Mouse (Mus musculus): ENCODE data around the gene Ptprd. TPM values are rescaled to one million over a fixed set of nuclear protein-coding genes. Genes with fewer than 3 reads are reported as not detected.

Gene Ptprd
- polyA plus RNA-seq, 1 experiment: 1.2 TPM

DNA sequence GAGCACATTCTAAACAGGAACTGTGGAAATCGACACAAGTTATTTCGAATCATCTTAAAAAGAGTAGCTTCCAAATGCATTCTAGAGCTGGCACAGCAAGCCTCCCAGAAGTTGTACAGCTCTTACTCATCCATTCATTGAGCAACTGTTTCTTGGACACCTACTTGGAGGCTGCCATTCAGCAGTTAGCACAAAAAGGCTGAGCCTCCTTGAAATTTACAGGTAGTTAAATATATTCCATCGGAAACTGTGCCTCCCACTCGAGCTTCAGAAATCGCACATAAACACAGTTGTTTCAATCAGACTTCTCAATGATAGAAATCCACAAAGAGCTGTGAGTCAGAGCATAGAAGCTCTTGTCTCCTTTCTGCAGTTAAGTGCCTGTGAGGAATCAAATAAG, 1825.9 kb downstream of the Ptprd start:
- no peak overlapping the region for H3ac ChIP-seq (ENCODE audit: control insufficient read depth, insufficient read length, low read depth)
- no peaks in the 10 kb centered on the region for H3K36me3 ChIP-seq (ENCODE audit: control insufficient read depth, insufficient read depth)
- no peaks in the 10 kb centered on the region for H3K79me3 ChIP-seq (ENCODE audit: low read depth)
- TF ChIP-seq MYOD1 (IDR thresholded peaks at IDR 0.05; ENCODE audit: control insufficient read depth, insufficient read length, low read depth) (no peak), CEBPB (IDR thresholded peaks at IDR 0.05; ENCODE audit: low read depth) (no peak), CTCF (IDR thresholded peaks at IDR 0.05; ENCODE audit: control insufficient read depth, insufficient read depth, insufficient read length) (no peak), MAX (IDR thresholded peaks at IDR 0.05) (no peak)
- no peaks in the 10 kb centered on the region for H3K79me2 ChIP-seq (ENCODE audit: control insufficient read depth, insufficient read depth)
- H3K27me3 ChIP-seq (ENCODE audit: control insufficient read depth, insufficient read depth, insufficient read length): no peaks in the 10 kb centered on the region
- no peak overlapping the region for H3K4me3 ChIP-seq (ENCODE audit: insufficient read depth, poor library complexity, severe bottlenecking)

GRCm38 (mm10) chr4:76380312-76380917, 1831.3 kb downstream of the Ptprd start:
- Histone ChIP-seq H3K27me3 (ENCODE audit: control insufficient read depth, insufficient read depth, insufficient read length) (no peaks in the 10 kb centered on the region), H3K79me2 (ENCODE audit: control insufficient read depth, insufficient read depth) (no peaks in the 10 kb centered on the region), H3ac (ENCODE audit: control insufficient read depth, insufficient read length, low read depth) (no peak overlapping the region), H3K36me3 (ENCODE audit: control insufficient read depth, insufficient read depth) (no peaks in the 10 kb centered on the region), H3K4me3 (ENCODE audit: insufficient read depth, poor library complexity, severe bottlenecking) (no peak overlapping the region), H3K79me3 (ENCODE audit: low read depth) (no peaks in the 10 kb centered on the region)
- TF ChIP-seq MYOD1 (IDR thresholded peaks at IDR 0.05; ENCODE audit: control insufficient read depth, insufficient read length, low read depth) (no peak), MAX (IDR thresholded peaks at IDR 0.05) (no peak), USF1 (IDR thresholded peaks at IDR 0.05; ENCODE audit: low read depth) (no peak), CEBPB (IDR thresholded peaks at IDR 0.05; ENCODE audit: low read depth) (no peak), FOSL1 (IDR thresholded peaks at IDR 0.05; ENCODE audit: insufficient read depth, low read length, poor library complexity, severe bottlenecking) (no peak)

DNA sequence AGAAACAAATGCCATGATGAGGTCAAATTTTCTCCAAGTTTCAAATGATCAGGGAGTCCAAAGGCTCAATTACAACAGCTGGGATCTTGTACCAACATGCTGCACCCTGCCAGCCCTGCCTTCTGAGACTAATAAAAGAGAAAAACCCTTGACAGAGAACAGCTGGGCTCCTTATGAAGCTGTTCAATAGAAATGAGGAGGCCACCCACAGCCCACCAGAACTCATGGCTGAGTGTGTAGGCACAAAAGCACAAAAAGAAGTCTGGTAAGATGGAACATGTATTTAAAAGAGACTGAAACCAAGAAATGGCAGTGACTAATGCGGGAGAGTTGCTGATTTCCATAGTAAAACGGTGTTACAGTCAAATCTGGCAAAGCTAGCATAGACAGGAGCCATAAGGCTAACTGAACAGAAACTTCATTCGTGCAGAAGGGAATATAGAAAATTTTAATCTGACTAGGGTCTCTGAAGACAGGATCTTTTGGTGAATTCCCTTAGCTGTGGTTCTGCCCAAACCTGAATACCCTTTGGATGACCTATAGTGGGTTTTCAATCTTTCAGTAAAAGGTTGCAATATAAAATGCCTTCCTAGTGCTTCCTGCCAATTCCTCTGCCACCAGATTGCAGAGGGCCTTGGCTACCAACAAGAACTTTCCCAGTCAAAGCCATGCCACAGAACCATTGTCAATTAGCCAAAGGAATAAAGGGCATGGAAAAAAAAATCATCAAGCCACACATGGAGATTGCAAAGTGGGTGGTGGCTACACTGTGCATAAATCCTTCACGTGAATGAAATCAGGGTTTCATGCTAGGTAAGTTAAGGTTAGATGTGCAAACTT, 1841.5 kb downstream of the Ptprd start:
- Histone ChIP-seq H3K27me3 (ENCODE audit: control insufficient read depth, insufficient read depth, insufficient read length) (no peaks in the 10 kb centered on the region), H3K79me3 (ENCODE audit: low read depth) (no peaks in the 10 kb centered on the region), H3K36me3 (ENCODE audit: control insufficient read depth, insufficient read depth) (no peaks in the 10 kb centered on the region), H3ac (ENCODE audit: control insufficient read depth, insufficient read length, low read depth) (no peak overlapping the region), H3K79me2 (ENCODE audit: control insufficient read depth, insufficient read depth) (no peaks in the 10 kb centered on the region), H3K4me3 (ENCODE audit: insufficient read depth, poor library complexity, severe bottlenecking) (no peak overlapping the region)
- no peak for TF ChIP-seq CEBPB (IDR thresholded peaks at IDR 0.05; ENCODE audit: low read depth)
- TF ChIP-seq MYOD1 (IDR thresholded peaks at IDR 0.05; ENCODE audit: control insufficient read depth, insufficient read length, low read depth): no peak
- no peak for TF ChIP-seq CTCF (IDR thresholded peaks at IDR 0.05; ENCODE audit: control insufficient read depth, insufficient read depth, insufficient read length)
- TF ChIP-seq MYOG (IDR thresholded peaks at IDR 0.05; ENCODE audit: control insufficient read depth, extremely low read depth, insufficient read length): no peak
- no peak for TF ChIP-seq FOSL1 (IDR thresholded peaks at IDR 0.05; ENCODE audit: insufficient read depth, low read length, poor library complexity, severe bottlenecking)
- no peak for TF ChIP-seq MAX (IDR thresholded peaks at IDR 0.05)
- no peak for TF ChIP-seq USF1 (IDR thresholded peaks at IDR 0.05; ENCODE audit: low read depth)

DNA sequence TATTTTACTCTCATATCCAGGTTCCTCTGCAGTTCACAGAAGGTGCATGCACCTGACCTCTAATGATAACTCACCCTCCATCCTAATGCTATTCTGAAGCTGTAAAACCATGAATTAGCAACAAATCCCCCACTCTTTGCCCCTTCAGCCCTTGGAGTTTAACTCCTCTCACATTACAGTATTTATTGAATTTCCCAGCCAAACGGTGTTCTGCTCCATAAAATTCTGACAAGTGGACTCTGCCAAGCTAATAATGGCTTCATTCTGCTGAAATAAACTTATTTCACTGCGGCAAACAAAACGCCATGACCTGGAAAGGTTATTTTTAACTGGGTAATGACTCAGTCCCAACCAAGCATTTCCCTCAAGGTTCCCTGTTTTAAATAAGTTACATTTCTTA, 1842.7 kb downstream of the Ptprd start:
- Histone ChIP-seq H3K36me3 (ENCODE audit: control insufficient read depth, insufficient read depth) (no peaks in the 10 kb centered on the region), H3K79me3 (ENCODE audit: low read depth) (no peaks in the 10 kb centered on the region), H3K27me3 (ENCODE audit: control insufficient read depth, insufficient read depth, insufficient read length) (no peaks in the 10 kb centered on the region), H3K4me3 (ENCODE audit: insufficient read depth, poor library complexity, severe bottlenecking) (no peak overlapping the region), H3ac (ENCODE audit: control insufficient read depth, insufficient read length, low read depth) (no peak overlapping the region), H3K79me2 (ENCODE audit: control insufficient read depth, insufficient read depth) (no peaks in the 10 kb centered on the region)
- no peak for TF ChIP-seq FOSL1 (IDR thresholded peaks at IDR 0.05; ENCODE audit: insufficient read depth, low read length, poor library complexity, severe bottlenecking)
- TF ChIP-seq MYOD1 (IDR thresholded peaks at IDR 0.05; ENCODE audit: control insufficient read depth, insufficient read length, low read depth): no peak
- no peak for TF ChIP-seq MYOG (IDR thresholded peaks at IDR 0.05; ENCODE audit: control insufficient read depth, extremely low read depth, insufficient read length)
- no peak for TF ChIP-seq CTCF (IDR thresholded peaks at IDR 0.05; ENCODE audit: control insufficient read depth, insufficient read depth, insufficient read length)
- TF ChIP-seq MAX (IDR thresholded peaks at IDR 0.05): no peak
- TF ChIP-seq USF1 (IDR thresholded peaks at IDR 0.05; ENCODE audit: low read depth): no peak
- no peak for TF ChIP-seq CEBPB (IDR thresholded peaks at IDR 0.05; ENCODE audit: low read depth)

- Histone ChIP-seq H3K79me2 (ENCODE audit: control insufficient read depth, insufficient read depth) (no peaks in the 10 kb centered on the region), H3ac (ENCODE audit: control insufficient read depth, insufficient read length, low read depth) (no peak overlapping the region)
Observed at GRCm38 (mm10) chr4:76368291-76368690, 1843.5 kb downstream of the Ptprd start.

More at GRCm38 (mm10) chr4:76368291-76368690, 1843.5 kb downstream of the Ptprd start:
- Histone ChIP-seq H3K36me3 (ENCODE audit: control insufficient read depth, insufficient read depth) (no peaks in the 10 kb centered on the region), H3K79me3 (ENCODE audit: low read depth) (no peaks in the 10 kb centered on the region), H3K4me3 (ENCODE audit: insufficient read depth, poor library complexity, severe bottlenecking) (no peak overlapping the region), H3K27me3 (ENCODE audit: control insufficient read depth, insufficient read depth, insufficient read length) (no peaks in the 10 kb centered on the region)
- TF ChIP-seq CTCF (IDR thresholded peaks at IDR 0.05; ENCODE audit: control insufficient read depth, insufficient read depth, insufficient read length): no peak
- no peak for TF ChIP-seq FOSL1 (IDR thresholded peaks at IDR 0.05; ENCODE audit: insufficient read depth, low read length, poor library complexity, severe bottlenecking)
- no peak for TF ChIP-seq CEBPB (IDR thresholded peaks at IDR 0.05; ENCODE audit: low read depth)
- no peak for TF ChIP-seq MYOG (IDR thresholded peaks at IDR 0.05; ENCODE audit: control insufficient read depth, extremely low read depth, insufficient read length)
